ENCODE assay signal across 9 mouse cellular contexts in genomic region chr3:84889648-84890047, GRCm38 (mm10).
A peak's percentile ranks its signal among the peaks of the same experiment; 100 is the strongest.
DNase-seq lines count a peak whose midpoint lies in the region; TF ChIP-seq lines count a peak whose summit lies in the region.
"Had no signal": no experiment of that assay in that cellular context is flagged by ENCODE, and none has a peak within 500 bp of the region (broad histone marks: within the 10 kb centered on the region; RNA-seq: fewer than 3 reads in every experiment).

No protein-coding gene starts in this region.

- no peaks in the 10 kb centered on the region for H3K4me1 ChIP-seq in thymus, adult 2 months (replicated peaks; ENCODE audit: control insufficient read depth, insufficient read depth, low read length)
- H3K4me1 ChIP-seq in lung, adult 2 months (ENCODE audit: control insufficient read depth, insufficient read depth, low read length) = no peaks in the 10 kb centered on the region

- DNase-seq in heart, adult 8-10 months (ENCODE audit: low spot score) = peak; percentile 16
- no peak for DNase-seq in heart, postnatal 14 days
- peak; percentile 16 for DNase-seq in thymus, adult 2 months
- no peak for DNase-seq in thymus, adult 18-20 months
- DNase-seq in lung, adult 2 months = no peak
- DNase-seq in spleen, adult 18-20 months = no peak
- DNase-seq in cerebellum, adult 8-10 months = no peak
- no peak for DNase-seq in spleen, postnatal 10 days (ENCODE audit: low spot score in 2 of 2)
- DNase-seq: liver, embryonic 13.5 days had no signal

- 68% methylated on average over 1 of the region's 1 CpGs for WGBS in thymus, adult 2 months
- 11% methylated on average over 1 of the region's 1 CpGs for WGBS in lung, adult 2 months

- no peak for TF ChIP-seq POLR2A in thymus, adult 2 months (IDR thresholded peaks at IDR 0.05; ENCODE audit: control insufficient read depth, extremely low read depth, insufficient read depth, low read length, poor library complexity)
- TF ChIP-seq POLR2A in lung, adult 2 months (IDR thresholded peaks at IDR 0.05; ENCODE audit: borderline replicate concordance, extremely low read depth, low read depth, low read length) = no peak

- no peak overlapping the region for H3K4me3 ChIP-seq in thymus, adult 2 months (ENCODE audit: control insufficient read depth, insufficient read depth, low read length)
- H3K4me3 ChIP-seq in lung, adult 2 months (replicated peaks; ENCODE audit: extremely low read depth, low read depth, low read length) = no peak overlapping the region
- H3K4me3 ChIP-seq: liver, embryonic 13.5 days had no signal

- intact Hi-C loops in heart, postnatal 14 days (cut with DNase I) = loop anchor here (5.0 kb wide), 2 partner anchors 197 to 272 kb away; no protein-coding TSS in a partner anchor

- no peaks in the 10 kb centered on the region for H3K27me3 ChIP-seq in thymus, adult 2 months (ENCODE audit: control insufficient read depth, insufficient read depth, low read length)
- H3K27me3 ChIP-seq: liver, embryonic 13.5 days had no signal

- H3K27ac ChIP-seq in thymus, adult 2 months (ENCODE audit: control insufficient read depth, insufficient read depth, low read length) = no peak overlapping the region
- H3K27ac ChIP-seq: liver, embryonic 13.5 days had no signal

- H3K36me3 ChIP-seq in thymus, adult 2 months (ENCODE audit: control insufficient read depth, insufficient read depth, low read length) = no peaks in the 10 kb centered on the region
- H3K36me3 ChIP-seq: liver, embryonic 13.5 days had no signal

- no peak for TF ChIP-seq CTCF in thymus, adult 2 months (IDR thresholded peaks at IDR 0.05; ENCODE audit: borderline replicate concordance, control insufficient read depth, extremely low read depth, insufficient read depth, low read length, poor library complexity)
- TF ChIP-seq CTCF in lung, adult 2 months (IDR thresholded peaks at IDR 0.05; ENCODE audit: insufficient read depth, low read length) = 0 out of 2 replicates have a peak, but pooled peaks have one; percentile 11

Comparison
In these comparisons a context has a peak if more than half of its experiments do, and no peak if none do; other contexts are left out.
1. DNase-seq: peak in heart, adult 8-10 months (single experiment) and thymus, adult 2 months (single experiment); none in heart, postnatal 14 days (0 of 2), thymus, adult 18-20 months (0 of 2), lung, adult 2 months (single experiment), spleen, adult 18-20 months (0 of 2), cerebellum, adult 8-10 months (single experiment) and spleen, postnatal 10 days (0 of 2).